Mouse (Mus musculus) adrenal gland, adult (tissue): ENCODE results near the gene Magi1.
A peak's percentile ranks its signal among the peaks of the same experiment; 100 is the strongest.

Source experiments
- DNase-seq, 2 experiments: peaks; one replicate each; pipeline ENCODE4 v3.0.0; 2022 to 2023; ENCODE audit warnings: low spot score in 1 of 2; ENCODE audit not compliant: inconsistent age in 2 of 2

The Magi1 gene

DNA sequence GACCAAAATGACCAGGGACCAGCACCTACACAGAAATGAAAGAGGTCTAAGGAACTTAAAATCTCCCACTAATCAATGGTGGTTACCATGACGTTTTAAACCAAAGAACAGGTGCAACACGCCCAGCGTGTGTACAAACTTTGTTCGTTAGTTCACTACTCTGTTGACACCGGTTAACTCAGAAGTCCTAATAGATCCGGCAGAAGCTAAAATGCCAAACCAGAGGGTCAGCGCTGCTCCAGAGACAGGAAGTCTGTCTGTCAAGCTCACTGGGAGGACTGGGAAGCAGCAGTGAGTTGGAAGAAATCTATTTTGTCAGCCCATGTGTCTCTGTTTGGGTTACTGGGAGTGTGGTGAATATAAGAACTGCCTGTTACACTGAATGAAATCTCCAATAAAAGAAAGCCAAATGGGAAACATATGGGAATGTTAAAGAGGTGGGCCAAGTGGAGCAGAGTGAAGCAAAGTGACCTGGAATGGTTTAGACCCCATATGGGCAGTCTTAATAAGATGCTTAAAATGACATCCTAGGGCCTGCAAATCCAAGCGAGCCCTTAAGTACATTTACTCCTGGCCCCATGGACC lies 161.1 kb downstream of the Magi1 start:
- DNase-seq, result no peak

- no peak for DNase-seq
These were observed 162.2 kb downstream of the Magi1 start for GRCm38 (mm10) chr6:94121488-94121887.

DNA sequence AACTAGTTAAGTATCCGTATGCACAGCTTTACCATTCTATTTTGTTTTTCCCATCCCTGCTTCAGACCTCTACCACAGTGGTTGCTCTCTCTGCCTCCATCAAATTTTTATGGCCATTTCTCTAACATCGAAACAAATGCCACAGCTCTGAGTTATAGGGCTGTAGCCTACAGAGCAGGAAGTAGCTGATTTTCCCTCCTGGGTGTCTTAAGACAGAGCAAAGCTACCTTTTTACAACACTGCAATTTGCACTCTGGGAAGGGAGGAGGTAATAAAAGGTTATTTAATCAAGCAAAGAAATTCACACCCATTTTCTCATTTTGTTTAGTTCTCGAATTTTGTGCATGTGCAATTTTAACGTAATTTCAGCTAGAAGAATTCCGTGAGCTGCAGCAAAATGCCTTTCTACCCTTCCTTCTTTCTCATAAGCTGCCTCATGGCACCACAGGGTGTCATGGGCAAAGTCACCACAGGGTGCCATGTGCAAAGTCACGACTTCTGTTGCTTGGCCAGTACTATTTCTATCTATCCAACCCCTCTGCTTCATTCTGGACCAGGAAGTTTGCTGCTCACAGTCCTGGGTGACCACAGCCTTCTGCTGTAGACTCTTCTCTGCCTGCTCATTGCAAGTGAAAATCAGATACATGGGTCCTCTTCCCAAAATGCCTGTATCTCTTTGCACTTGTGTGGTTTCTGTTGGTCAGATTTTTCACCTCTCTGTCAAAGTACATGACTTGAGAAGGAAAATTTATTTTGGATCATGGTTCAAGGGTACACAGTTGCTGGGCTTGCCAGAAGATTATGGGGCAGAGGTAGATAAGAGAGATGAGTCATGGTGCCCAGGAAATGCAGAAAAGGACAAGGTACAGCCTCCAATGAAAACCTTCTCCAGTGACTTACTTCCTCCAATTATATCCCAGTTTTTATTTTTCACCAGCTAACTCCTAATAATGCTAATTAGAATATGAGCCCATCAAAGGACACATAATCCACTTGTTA lies 167.0 kb downstream of the Magi1 start:
- DNase-seq, result peak in 1 of 2 experiments; percentile 62

DNA sequence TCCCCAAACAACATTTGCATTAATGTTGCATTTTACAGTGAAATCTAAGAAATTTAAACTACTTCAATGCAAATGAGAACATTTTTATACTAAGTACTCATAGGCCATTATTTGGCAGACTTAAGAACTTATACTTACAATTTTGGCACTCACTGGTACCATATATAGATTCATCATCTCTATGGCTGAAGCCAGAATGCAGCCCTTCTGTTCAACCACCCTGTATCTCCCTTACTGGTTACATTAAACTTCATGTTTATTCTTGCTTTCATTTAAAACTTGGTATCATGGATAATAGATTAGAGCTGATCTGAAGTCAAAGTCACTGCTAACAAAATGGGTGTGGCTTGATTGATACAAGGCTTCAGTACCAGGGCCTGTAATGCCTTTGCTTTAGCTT lies 171.9 kb downstream of the Magi1 start:
- no peak for DNase-seq

GRCm38 (mm10) chr6:94107401-94108107 lies 176.2 kb downstream of the Magi1 start:
- no peak for DNase-seq

GRCm38 (mm10) chr6:94103581-94103980 lies 180.1 kb downstream of the Magi1 start:
- DNase-seq, result no peak

- DNase-seq, result no peak
These were observed 182.5 kb downstream of the Magi1 start for GRCm38 (mm10) chr6:94101256-94101655.

- DNase-seq, result no peak
These were observed 188.6 kb downstream of the Magi1 start for GRCm38 (mm10) chr6:94094924-94095685.

- no peak for DNase-seq
These were observed 190.6 kb downstream of the Magi1 start for GRCm38 (mm10) chr6:94092969-94093597.

DNA sequence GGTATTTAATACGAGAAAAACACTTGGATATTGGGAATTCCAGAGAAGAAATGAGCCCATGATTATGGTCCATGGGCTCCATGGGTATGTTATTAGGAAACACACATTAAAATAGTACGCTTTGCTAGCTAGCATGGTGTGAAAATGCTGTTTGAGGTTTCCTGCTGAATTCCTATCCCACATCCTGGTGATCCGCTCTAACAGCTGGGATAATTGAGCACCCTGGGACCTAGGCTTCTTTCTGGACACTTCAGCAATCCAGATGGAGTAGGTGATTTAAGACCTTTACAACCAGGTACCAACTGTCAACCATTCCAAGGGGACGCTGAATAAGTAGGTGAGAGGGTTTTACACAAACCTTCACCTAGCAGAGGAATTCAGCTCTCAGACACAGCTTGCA lies 191.2 kb downstream of the Magi1 start:
- no peak for DNase-seq

DNA sequence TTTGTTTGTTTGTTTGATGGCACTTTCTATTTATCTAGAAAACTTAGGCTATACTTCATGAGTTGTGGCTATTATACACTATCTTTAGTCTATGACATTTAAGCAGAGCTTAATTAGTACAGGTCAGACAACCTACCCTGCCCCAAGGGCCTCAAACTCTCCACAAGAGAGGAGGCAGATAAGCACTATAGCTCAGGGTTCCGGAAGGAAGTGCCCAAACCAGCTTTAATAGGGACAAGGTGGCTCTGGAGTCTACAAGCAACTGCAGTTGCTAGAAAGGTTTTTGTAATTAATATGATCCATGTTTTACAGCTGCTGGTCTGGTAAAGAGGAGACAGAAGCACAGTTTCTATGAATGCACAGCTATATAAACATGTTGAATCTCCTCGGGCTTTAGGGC lies 196.9 kb downstream of the Magi1 start:
- no peak for DNase-seq

DNA sequence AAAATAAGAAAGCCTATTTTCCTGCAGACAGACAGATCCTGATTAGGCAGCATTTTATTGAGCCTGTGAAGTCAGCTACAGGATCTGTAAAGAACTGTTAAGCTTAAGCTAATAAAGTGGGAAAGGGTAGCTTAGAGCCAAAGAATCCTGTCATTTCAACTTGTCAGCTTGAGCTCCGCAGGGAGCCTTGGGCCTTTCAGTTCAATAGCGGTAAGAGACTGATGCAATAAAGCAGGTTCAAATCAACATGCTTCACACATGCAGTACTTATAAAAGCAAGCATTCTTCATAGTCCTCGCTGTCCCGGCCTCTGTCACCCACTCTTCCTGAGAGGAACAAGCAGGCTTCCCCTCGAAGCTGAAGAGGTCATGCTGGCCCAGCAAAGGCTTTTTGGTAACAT lies 199.0 kb downstream of the Magi1 start:
- DNase-seq, result no peak

GRCm38 (mm10) chr6:94083459-94083858 lies 200.3 kb downstream of the Magi1 start:
- DNase-seq, result no peak

- DNase-seq, result peak; percentile 71 to 90
These were observed 202.7 kb downstream of the Magi1 start for GRCm38 (mm10) chr6:94080933-94081545.

DNA sequence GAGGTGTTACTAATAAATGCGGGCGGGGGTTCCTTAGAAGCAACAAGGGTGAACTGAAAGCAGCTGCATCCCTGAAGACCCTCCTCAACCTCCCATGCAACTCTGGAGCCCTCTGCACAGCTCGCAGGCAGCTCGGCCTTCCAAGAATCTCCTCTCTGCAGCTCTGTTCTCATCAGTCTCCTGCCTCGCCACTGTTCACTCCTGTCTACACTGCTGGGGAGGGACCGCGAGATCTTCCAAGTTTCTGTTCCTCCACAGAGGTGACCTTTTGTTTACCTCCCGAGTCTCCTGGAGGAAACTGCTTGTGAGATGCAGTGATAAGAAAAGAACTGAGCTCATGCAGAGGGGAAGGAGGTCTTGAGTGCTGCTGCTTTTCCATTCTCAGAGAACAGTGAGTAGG lies 204.8 kb downstream of the Magi1 start:
- DNase-seq, result peak in 1 of 2 experiments; percentile 51

GRCm38 (mm10) chr6:94077013-94077412 lies 206.7 kb downstream of the Magi1 start:
- no peak for DNase-seq

DNA sequence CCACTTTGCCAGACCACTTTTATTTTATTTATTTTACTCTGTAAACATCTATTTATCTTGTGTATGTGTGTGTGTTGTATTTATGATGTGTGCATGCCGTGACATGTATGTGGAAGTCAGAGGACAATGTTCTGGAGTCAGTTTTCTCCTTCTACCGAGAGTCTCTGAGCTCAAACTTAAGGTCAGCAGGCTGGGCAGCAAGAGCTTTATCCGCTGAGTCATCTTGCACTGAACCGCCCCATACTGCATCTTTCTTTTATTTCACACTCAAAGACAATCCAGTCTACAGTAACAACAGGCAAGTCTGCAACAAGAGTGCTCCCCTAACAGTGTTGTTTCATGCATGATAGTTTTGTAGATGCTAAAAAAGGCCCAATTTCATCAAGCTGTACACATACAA lies 207.7 kb downstream of the Magi1 start:
- peak in 1 of 2 experiments; percentile 63 for DNase-seq

DNA sequence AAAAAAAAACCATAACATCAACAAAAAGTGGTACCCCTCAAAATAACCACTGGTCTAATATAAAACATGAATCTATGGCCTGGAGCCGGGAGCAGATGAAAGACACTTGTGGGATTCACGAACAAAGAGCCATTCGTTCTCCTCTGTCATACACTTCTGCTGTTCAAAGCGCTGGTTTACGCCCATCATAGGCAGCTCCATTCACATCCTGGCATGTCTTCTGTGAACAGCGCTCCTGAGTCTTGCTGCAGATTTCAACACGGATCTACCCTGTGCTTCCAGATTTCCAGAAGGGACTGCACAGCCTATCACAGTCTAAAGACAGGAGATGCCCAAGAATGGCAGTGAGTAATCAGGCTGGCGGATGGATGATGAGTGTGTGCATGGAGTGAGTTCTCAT lies 208.5 kb downstream of the Magi1 start:
- no peak for DNase-seq

DNA sequence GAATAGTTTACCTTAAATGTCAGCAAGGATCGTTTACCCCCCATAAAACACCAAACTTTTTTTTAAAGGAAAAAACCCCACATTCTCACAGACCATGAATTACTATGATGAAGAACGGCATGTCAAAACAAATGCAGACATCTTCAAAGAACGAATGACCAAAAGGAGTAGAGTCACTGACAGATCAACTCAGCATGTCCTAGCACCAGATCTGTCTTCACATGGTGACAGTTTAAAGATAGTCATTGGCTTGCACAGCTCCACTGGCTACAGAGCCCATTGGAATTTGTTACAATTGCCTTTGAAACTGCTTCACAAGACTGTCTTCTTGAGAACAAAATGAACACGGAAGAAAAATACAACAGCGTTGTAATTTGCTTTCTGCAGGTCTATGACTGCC lies 212.0 kb downstream of the Magi1 start:
- DNase-seq, result no peak

DNA sequence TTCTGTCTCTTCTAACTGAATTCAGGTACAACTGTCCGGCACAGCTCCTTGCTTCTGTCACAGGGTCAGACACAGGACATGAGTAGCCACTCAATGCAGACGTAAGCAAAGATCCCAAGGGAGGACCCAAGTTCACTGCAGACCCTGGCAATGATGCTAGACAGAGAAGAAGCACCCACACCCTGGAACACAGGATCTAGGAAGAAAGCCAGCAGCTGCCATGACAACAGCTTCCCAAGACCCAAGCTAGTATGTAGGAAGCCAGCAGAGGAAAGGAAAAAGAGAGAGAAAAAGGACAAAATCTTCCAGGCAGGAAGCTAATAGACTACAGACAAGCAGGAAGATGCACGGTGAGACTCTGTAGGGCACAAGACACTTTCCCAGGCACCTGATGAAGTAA lies 213.0 kb downstream of the Magi1 start:
- DNase-seq, result peak in 1 of 2 experiments; percentile 34
